Mouse (Mus musculus): ENCODE measurements around the gene Acacb. TPM values are rescaled to one million over a fixed set of nuclear protein-coding genes. Genes with fewer than 3 reads are reported as not detected.

Gene Acacb
- polyA plus RNA-seq, 1 experiment from 2014 or later: 3.6 TPM

- Histone ChIP-seq H3K27ac (replicated peaks; ENCODE audit: low read depth, low read length) (no peak overlapping the region), H3K4me1 (ENCODE audit: control insufficient read depth, insufficient read depth, low read length) (no peaks in the 10 kb centered on the region), H3K4me2 (ENCODE audit: low read depth, low read length) (0 out of 2 replicates have a peak overlapping the region, but pooled peaks have one; percentile 11), H3K4me3 (ENCODE audit: low read depth, low read length) (no peak overlapping the region), H3K36me3 (replicated peaks; ENCODE audit: control insufficient read depth, insufficient read depth, low read depth, low read length) (no peaks in the 10 kb centered on the region), H3K9me3 (replicated peaks; ENCODE audit: control insufficient read depth, low read length) (no peaks in the 10 kb centered on the region), H3K27me3 (ENCODE audit: control insufficient read depth, insufficient read depth, low read length) (no peaks in the 10 kb centered on the region), H3K9ac (replicated peaks; ENCODE audit: low read length) (no peak overlapping the region)
- ATAC-seq (replicated peaks; ENCODE audit: insufficient number of reproducible peaks, low FRiP score, low TSS enrichment, low read depth) (no peak), DNase-seq (ENCODE audit: low spot score) (peak; percentile 81)
- 14% methylated on average over 16 of the region's 16 CpGs for WGBS
Observed at GRCm38 (mm10) chr5:114174639-114175038, 28.3 kb downstream of the Acacb start.

- H3K27me3 ChIP-seq (ENCODE audit: control insufficient read depth, insufficient read depth, low read length): no peaks in the 10 kb centered on the region
- peak; percentile 84 for ATAC-seq (replicated peaks; ENCODE audit: insufficient number of reproducible peaks, low FRiP score, low TSS enrichment, low read depth)
- H3K4me3 ChIP-seq (ENCODE audit: low read depth, low read length): peak overlapping the region; percentile 30
- under 1% methylated on average over 26 of the region's 26 CpGs for WGBS
- peak overlapping the region; percentile 64 for H3K4me2 ChIP-seq (ENCODE audit: low read depth, low read length)
- DNase-seq (ENCODE audit: low spot score): peak; percentile 92
- H3K27ac ChIP-seq (replicated peaks; ENCODE audit: low read depth, low read length): no peak overlapping the region
- H3K9me3 ChIP-seq (replicated peaks; ENCODE audit: control insufficient read depth, low read length): no peaks in the 10 kb centered on the region
- no peaks in the 10 kb centered on the region for H3K36me3 ChIP-seq (replicated peaks; ENCODE audit: control insufficient read depth, insufficient read depth, low read depth, low read length)
- peak overlapping the region; percentile 29; the same call in 1 of the 2 replicates for H3K9ac ChIP-seq (replicated peaks; ENCODE audit: low read length)
- H3K4me1 ChIP-seq (ENCODE audit: control insufficient read depth, insufficient read depth, low read length): no peaks in the 10 kb centered on the region
Observed at GRCm38 (mm10) chr5:114175596-114176171, 29.3 kb downstream of the Acacb start.

DNA sequence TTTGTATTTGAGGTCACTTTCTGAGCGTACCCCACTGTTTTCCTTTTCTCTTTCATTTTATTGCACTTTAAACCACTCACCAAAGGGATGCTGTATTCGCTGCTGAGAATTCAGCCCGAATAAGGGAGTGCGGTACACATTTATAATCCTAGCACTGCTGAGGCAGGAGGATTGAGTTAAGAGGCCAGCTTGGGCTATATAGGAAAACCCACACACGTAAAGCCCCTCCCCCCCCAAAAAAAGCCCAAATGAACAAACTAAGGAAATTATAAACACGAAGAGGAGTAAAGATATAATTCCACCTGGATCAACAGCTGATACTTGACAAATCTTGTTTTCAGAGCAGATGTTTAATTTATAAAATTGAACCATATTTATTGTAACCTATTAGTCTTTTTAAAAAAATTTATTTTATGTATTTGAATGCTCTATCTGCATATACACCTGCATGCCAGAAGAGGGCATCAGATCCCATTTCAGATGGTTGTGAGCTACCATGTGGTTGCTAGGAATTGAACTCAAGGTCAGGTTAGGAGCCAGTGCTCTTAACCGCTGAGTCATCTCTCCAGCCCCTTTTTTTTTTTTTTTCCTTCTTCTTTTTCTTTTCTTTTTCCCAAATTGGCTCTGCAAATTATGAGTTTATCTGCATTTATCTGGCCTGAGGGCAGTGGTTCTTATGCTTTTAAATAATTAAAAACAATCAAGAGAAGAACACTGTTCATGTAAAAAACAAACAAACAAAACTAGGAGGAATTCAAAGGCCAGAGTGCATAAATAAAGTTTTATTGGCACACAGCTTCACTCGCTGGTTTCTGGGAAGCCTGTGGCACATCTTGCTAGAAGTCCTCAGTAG lies 30.4 kb downstream of the Acacb start:
- no peak overlapping the region for H3K4me3 ChIP-seq (ENCODE audit: low read depth, low read length)
- 57% methylated on average over 8 of the region's 8 CpGs for WGBS
- no peaks in the 10 kb centered on the region for H3K9me3 ChIP-seq (replicated peaks; ENCODE audit: control insufficient read depth, low read length)
- no peak overlapping the region; the same call in 1 of the 2 replicates for H3K9ac ChIP-seq (replicated peaks; ENCODE audit: low read length)
- no peaks in the 10 kb centered on the region for H3K4me1 ChIP-seq (ENCODE audit: control insufficient read depth, insufficient read depth, low read length)
- no peak for ATAC-seq (replicated peaks; ENCODE audit: insufficient number of reproducible peaks, low FRiP score, low TSS enrichment, low read depth)
- H3K27ac ChIP-seq (replicated peaks; ENCODE audit: low read depth, low read length): no peak overlapping the region
- H3K4me2 ChIP-seq (ENCODE audit: low read depth, low read length): peak overlapping the region; percentile 64
- no peak for DNase-seq (ENCODE audit: low spot score)
- H3K36me3 ChIP-seq (replicated peaks; ENCODE audit: control insufficient read depth, insufficient read depth, low read depth, low read length): no peaks in the 10 kb centered on the region
- H3K27me3 ChIP-seq (ENCODE audit: control insufficient read depth, insufficient read depth, low read length): no peaks in the 10 kb centered on the region

GRCm38 (mm10) chr5:114177966-114178719 lies 31.8 kb downstream of the Acacb start:
- DNase-seq (ENCODE audit: low spot score) (no peak), ATAC-seq (replicated peaks; ENCODE audit: insufficient number of reproducible peaks, low FRiP score, low TSS enrichment, low read depth) (no peak)
- 74% methylated on average over 4 of the region's 4 CpGs for WGBS
- H3K9ac ChIP-seq (replicated peaks; ENCODE audit: low read length): no peak overlapping the region
- no peak overlapping the region for H3K4me3 ChIP-seq (ENCODE audit: low read depth, low read length)
- no peaks in the 10 kb centered on the region for H3K27me3 ChIP-seq (ENCODE audit: control insufficient read depth, insufficient read depth, low read length)
- H3K27ac ChIP-seq (replicated peaks; ENCODE audit: low read depth, low read length): no peak overlapping the region
- H3K36me3 ChIP-seq (replicated peaks; ENCODE audit: control insufficient read depth, insufficient read depth, low read depth, low read length): no peaks in the 10 kb centered on the region
- no peak overlapping the region for H3K4me2 ChIP-seq (ENCODE audit: low read depth, low read length)
- no peaks in the 10 kb centered on the region for H3K4me1 ChIP-seq (ENCODE audit: control insufficient read depth, insufficient read depth, low read length)
- H3K9me3 ChIP-seq (replicated peaks; ENCODE audit: control insufficient read depth, low read length): no peaks in the 10 kb centered on the region

GRCm38 (mm10) chr5:114179541-114179940 lies 33.2 kb downstream of the Acacb start:
- ATAC-seq (replicated peaks; ENCODE audit: insufficient number of reproducible peaks, low FRiP score, low TSS enrichment, low read depth) (no peak), DNase-seq (ENCODE audit: low spot score) (no peak)
- Histone ChIP-seq H3K4me1 (ENCODE audit: control insufficient read depth, insufficient read depth, low read length) (no peaks in the 10 kb centered on the region), H3K9ac (replicated peaks; ENCODE audit: low read length) (no peak overlapping the region), H3K36me3 (replicated peaks; ENCODE audit: control insufficient read depth, insufficient read depth, low read depth, low read length) (no peaks in the 10 kb centered on the region), H3K4me3 (ENCODE audit: low read depth, low read length) (no peak overlapping the region), H3K4me2 (ENCODE audit: low read depth, low read length) (no peak overlapping the region), H3K27me3 (ENCODE audit: control insufficient read depth, insufficient read depth, low read length) (no peaks in the 10 kb centered on the region), H3K27ac (replicated peaks; ENCODE audit: low read depth, low read length) (no peak overlapping the region), H3K9me3 (replicated peaks; ENCODE audit: control insufficient read depth, low read length) (no peaks in the 10 kb centered on the region)
- WGBS: 83% methylated on average over 11 of the region's 11 CpGs

GRCm38 (mm10) chr5:114183493-114183892 lies 37.2 kb downstream of the Acacb start:
- Histone ChIP-seq H3K4me3 (ENCODE audit: low read depth, low read length) (no peak overlapping the region), H3K4me1 (ENCODE audit: control insufficient read depth, insufficient read depth, low read length) (no peaks in the 10 kb centered on the region), H3K9ac (replicated peaks; ENCODE audit: low read length) (no peak overlapping the region), H3K27ac (replicated peaks; ENCODE audit: low read depth, low read length) (no peak overlapping the region), H3K4me2 (ENCODE audit: low read depth, low read length) (no peak overlapping the region), H3K36me3 (replicated peaks; ENCODE audit: control insufficient read depth, insufficient read depth, low read depth, low read length) (no peaks in the 10 kb centered on the region), H3K27me3 (ENCODE audit: control insufficient read depth, insufficient read depth, low read length) (no peaks in the 10 kb centered on the region), H3K9me3 (replicated peaks; ENCODE audit: control insufficient read depth, low read length) (no peaks in the 10 kb centered on the region)
- ATAC-seq (replicated peaks; ENCODE audit: insufficient number of reproducible peaks, low FRiP score, low TSS enrichment, low read depth): no peak
- 93% methylated on average over 2 of the region's 2 CpGs for WGBS
- no peak for DNase-seq (ENCODE audit: low spot score)

- no peak for ATAC-seq (replicated peaks; ENCODE audit: insufficient number of reproducible peaks, low FRiP score, low TSS enrichment, low read depth)
Observed at GRCm38 (mm10) chr5:114187108-114187507, 40.8 kb downstream of the Acacb start.

More at GRCm38 (mm10) chr5:114187108-114187507, 40.8 kb downstream of the Acacb start:
- Histone ChIP-seq H3K27ac (replicated peaks; ENCODE audit: low read depth, low read length) (no peak overlapping the region), H3K9ac (replicated peaks; ENCODE audit: low read length) (no peak overlapping the region), H3K9me3 (replicated peaks; ENCODE audit: control insufficient read depth, low read length) (no peaks in the 10 kb centered on the region), H3K4me1 (ENCODE audit: control insufficient read depth, insufficient read depth, low read length) (no peaks in the 10 kb centered on the region), H3K27me3 (ENCODE audit: control insufficient read depth, insufficient read depth, low read length) (no peaks in the 10 kb centered on the region), H3K4me3 (ENCODE audit: low read depth, low read length) (no peak overlapping the region), H3K36me3 (replicated peaks; ENCODE audit: control insufficient read depth, insufficient read depth, low read depth, low read length) (no peaks in the 10 kb centered on the region), H3K4me2 (ENCODE audit: low read depth, low read length) (no peak overlapping the region)
- 67% methylated on average over 2 of the region's 2 CpGs for WGBS
- DNase-seq (ENCODE audit: low spot score): no peak
